Mouse (Mus musculus): ENCODE data around the gene Echs1. TPM values are rescaled to one million over a fixed set of nuclear protein-coding genes. Genes with fewer than 3 reads are reported as not detected.

Echs1 gene
- 7.4 and 8.2 TPM in 2 replicates for polyA plus RNA-seq (2012)

DNA sequence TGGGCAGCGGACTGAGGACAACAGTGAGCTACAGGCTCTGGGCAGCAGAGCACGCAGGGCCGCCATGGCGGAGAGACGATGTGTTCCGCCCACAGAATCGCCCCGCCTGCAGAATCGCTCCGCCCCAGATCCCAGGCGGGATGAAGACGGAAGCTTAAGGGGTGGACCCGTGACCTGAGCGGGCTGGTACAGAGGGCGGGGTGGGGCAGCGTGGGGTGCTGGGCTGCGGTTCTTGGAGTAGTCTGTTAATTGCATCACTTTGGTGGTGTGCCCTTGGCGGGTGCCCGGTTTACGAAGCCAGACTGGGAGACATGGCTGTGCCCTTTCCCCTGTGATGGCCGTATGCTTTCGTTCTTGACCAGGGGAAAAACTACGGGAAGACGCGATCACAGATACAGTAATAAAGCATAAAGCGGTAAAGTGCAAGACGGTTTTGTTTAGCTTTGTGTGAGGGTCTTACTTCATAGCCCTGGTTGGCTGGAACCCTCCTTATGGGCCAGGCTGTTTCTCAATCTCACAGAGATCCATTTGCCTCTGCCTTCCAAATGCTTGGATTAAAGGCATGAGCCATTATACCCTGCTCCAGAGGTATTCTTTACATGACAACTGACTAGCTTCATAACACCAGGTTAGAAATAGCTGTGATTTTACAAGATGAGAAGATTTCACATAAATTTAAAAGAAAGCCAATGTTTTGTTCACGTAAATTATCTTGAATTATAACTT, at the start of gene Echs1:
TSS of gene Echs1 (minus strand) at position 148 of the 726 bp plus-strand sequence.

DNA sequence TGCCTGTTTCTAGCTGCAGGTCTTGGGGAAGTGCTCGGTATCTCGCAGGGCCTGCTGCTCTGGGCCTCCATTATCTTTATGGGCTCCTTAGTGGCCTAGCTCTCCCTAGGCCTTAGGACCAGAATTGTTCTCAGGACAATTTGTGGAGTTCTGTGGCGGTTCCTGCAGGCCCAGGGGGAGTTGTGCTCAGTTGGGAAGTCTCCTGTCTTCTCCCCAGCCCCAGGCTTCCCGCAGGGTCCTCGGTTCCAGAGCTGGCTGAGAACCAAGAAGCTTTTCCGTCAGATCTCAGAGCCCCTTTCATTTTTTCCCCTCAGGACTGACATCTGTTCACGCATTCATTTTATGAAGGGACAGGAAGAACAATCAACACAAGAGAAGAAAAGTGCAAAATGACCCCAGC, 48.4 kb upstream of the Echs1 start, which contains the start of gene Olfr522:
TSS of gene Olfr522 (minus strand) at position 101 of the 400 bp plus-strand sequence.

DNA sequence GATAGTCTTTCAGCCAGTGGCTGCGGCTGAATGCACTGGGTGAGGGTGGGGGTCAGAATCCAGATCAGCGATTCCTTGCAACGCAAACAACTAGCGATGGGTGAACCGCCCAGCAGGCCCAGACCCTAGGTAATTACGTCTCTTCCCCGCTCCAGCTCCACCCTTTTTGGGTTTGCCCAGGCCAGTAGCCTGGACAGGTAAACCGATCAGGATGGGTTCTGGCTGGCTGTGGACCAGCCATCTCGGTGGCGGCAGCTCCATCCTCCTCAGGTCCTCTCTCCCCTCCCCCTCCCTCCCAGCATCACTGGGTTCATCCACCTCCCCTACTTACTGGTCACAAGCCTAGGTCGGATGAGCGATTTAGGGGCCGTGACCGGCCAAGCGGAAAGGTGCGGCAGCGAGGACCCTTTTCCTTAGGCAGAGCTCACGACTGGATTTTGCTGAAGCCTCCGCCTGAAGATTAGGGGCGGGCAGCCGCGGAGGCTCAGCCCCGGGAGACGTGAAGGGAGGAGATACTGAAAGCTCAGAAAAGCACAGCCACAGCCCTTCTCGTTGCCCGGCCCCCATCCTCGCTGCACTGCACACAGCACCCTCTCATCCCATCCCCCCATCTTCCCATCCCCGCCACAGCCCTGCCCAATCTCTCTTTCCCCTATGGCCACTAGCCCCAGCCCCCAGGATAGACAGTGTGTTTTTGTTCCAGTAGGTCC, 38.1 kb upstream of the Echs1 start, which contains the start of gene Sprn:
TSS of gene Sprn (minus strand) at position 660 of the 710 bp plus-strand sequence.

DNA sequence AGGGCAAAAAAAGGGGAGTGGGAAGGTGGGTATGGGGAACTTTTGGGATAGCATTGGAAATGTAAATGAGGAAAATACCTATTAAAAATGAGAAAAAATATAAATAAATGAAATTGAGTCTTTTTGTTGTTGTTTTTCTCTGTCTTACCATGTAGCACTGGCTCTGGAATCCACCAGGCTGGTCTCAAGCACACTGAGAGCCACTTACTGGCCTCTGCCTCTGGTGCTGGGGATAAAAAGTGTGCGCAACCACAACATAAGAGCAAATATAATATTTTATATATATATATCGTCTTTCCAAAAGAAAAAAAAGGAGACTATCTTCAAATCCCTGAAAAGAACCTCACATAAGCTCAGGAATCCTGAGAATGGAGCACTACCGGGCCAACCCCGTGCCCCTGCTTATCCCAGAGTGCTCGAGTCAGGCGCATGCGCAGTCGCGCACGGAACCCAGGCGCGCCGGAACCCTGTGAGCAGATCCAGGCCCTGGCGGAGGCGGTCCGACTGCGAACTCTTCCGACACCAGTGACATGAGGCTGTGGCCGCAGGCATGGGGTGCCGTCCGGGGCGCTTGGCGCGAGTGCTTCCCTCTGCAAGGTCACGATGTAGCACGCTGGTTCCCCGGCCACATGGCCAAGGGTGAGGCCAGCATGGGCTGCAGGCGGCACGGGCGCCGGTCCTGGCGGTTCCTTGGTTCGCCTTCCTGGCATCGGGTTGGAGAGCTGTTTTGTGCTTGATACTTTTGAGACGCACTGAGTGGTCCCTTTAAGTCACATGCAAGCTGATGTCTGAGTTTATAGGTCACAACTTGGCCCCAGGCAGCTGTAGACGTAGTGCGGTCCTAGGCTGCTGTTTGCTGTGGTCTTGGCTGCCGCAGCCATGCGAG, 21.1 kb upstream of the Echs1 start, which contains the start of gene Mtg1:
TSS of gene Mtg1 (plus strand) at position 430 of the 886 bp plus-strand sequence.

DNA sequence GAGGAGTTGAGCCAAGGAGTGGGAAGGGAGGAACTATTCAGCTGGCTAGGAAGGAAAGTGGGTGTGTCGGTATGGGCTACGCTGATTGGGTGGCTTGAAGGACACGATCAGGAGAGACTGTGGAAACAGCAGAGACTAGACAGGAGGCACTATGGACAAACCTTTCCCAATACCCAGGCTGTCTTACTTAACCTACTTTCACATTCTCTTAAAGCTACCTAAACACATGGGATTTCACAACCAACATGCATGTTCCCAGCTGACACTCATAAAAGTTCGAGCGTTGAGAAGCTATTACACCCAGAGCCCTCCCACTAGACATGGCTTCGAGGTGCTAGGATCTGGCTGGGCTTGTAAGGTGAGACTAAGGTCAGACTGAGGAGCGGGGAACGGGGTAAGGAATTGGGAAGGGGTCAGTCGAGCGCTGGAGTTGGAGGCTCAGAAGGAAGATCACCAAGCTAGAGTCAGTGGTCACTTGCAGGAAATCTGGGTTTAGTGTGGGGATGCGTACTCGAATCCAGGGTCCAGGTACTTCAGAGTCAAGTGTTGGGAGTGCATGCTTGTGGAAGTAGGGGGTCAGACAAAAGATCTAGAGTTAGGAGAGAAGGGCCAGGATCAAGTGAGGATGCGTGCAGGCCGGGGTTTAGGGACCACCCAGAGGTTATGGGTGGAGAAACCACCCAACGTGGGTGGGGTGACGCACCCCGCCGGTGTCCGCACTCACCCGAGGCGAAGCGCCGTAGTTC, 520 bp downstream of the Echs1 start, which contains the start of gene Paox:
TSS of gene Paox (plus strand) at position 217 of the 746 bp plus-strand sequence.

DNA sequence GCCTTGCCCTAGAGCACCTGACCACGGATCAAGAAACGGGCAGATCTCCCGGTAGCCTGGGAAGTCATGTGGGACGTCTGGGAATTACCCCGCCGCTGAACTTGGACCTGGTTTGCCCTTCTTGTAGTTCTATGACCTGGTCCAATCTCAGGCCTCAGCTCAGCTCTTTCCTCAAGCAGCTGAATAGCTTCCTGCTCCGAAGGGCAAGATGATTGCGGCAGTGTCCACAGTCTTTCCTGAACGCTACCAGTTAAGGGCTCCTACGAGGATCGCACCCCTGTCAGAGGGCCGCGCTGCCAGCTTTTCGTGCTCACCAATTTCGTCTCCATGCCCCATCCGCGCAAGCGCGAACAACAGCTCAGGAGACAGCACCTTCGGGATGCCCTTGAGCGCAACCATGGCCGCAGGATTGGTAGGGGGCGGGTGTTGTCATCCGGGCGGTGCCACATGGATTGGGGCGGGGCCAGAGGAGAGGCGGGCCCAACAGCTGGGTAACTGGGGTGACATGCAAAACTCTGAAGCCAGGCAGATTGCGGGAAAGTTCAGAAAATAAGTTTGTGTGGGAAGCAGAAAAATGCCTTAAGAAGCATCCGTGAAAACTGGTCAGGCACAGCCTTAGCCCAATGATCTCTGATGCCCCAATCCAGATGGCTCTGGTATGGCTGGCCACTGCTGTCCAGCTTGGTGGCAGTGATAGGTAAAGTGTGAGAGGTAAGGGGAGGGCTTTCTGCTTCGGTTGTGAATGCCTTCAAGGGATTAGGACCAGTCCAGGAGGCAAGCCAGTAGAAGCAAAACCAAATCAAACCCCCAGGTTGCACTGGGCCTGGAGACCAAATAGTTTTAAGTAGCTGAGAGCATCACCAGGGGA, 14.0 kb downstream of the Echs1 start, which contains the start of gene Fuom:
TSS of gene Fuom (minus strand) at position 449 of the 868 bp plus-strand sequence.

DNA sequence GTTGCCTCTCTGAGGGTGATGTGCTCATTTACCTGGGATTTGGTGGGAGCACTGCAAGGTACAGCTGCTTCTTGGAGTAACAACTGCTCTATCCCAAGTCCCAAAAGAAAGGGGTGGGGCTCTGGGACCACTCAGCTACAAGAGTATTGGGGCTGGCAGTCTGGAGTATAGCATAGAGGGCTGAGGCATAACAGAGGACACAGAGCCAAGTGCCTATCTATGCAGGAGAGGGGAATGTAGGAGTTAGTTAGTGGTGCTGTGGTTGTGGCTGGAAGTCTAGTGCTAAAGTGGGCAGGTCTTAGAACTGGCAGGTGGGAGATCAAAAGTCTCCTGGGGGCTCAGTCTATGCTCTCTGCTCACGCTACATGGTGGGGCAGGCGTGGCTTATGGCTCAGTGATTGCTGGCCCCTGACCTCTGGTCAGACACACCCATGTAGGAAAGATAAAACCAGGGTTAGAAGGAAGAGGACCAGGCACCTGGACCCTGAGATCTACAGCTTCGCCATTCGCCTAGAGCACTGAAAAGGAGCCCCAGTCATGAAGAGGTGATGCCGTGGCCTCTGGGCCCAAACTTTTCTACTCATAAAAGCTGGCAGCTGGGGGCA, 23.2 kb downstream of the Echs1 start, which contains the start of gene Prap1:
TSS of gene Prap1 (plus strand) at position 472 of the 605 bp plus-strand sequence.

DNA sequence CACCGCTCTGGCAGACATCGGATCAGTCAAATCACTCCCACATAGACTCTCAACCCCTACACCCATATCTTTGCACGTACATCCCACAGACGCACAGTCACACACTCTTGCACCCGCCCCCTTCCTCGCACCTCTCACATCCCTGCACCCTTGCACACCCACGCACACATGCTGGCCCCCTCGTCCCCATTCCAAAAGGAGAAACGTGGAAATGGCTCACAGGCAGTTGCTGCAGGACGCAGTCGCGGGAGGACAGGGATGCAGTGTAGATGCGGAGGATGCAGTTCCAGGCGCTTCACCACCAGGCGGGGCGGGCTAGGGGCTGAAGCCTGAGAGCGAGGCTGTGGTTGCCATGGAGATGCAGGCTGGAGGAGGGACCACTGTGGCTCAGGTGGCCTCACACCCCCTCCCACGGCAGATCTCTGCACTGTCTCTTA, 34.0 kb downstream of the Echs1 start, which contains the start of gene Caly:
TSS of gene Caly (minus strand) at position 307 of the 437 bp plus-strand sequence.

Other genes with a start within 250 kb of the Echs1 start
- not detected in 2 replicates for gene Kndc1, start 221.8 kb downstream of the Echs1 start, polyA plus RNA-seq (2012)
- gene Utf1, start 172.7 kb downstream of the Echs1 start, polyA plus RNA-seq (2012), result 1.00 and 1.1 TPM in 2 replicates
- 0.28 and 0.29 TPM in 2 replicates for gene 6430531B16Rik, start 137.7 kb downstream of the Echs1 start, polyA plus RNA-seq (2012)
- 3.1 and 7.5 TPM in 2 replicates for gene Adam8, start 123.9 kb downstream of the Echs1 start, polyA plus RNA-seq (2012)
- 19.1 and 20.0 TPM in 2 replicates for gene Zfp511, start 80.1 kb downstream of the Echs1 start, polyA plus RNA-seq (2012)
- 8.3 and 8.4 TPM in 2 replicates for gene Tubgcp2, start 79.8 kb downstream of the Echs1 start, polyA plus RNA-seq (2012)
- gene Msx3, start 67.4 kb downstream of the Echs1 start, polyA plus RNA-seq (2012), result not detected in 2 replicates
- 0.05 and 0.50 TPM in 2 replicates for gene Caly, start 33.9 kb downstream of the Echs1 start, polyA plus RNA-seq (2012)
- gene Prap1, start 23.1 kb downstream of the Echs1 start, polyA plus RNA-seq (2012), result not detected in 2 replicates
- 14.6 and 16.2 TPM in 2 replicates for gene Fuom, start 14.0 kb downstream of the Echs1 start, polyA plus RNA-seq (2012)
- 6.8 and 8.3 TPM in 2 replicates for gene Paox, start 677 bp downstream of the Echs1 start, polyA plus RNA-seq (2012)
- 4.8 and 6.7 TPM in 2 replicates for gene Mtg1, start 21.1 kb upstream of the Echs1 start, polyA plus RNA-seq (2012)
- gene Sprn, start 38.4 kb upstream of the Echs1 start, polyA plus RNA-seq (2012), result not detected in 2 replicates
- not detected in 2 replicates for gene Olfr522, start 48.3 kb upstream of the Echs1 start, polyA plus RNA-seq (2012)
- gene Olfr523, start 56.7 kb upstream of the Echs1 start, polyA plus RNA-seq (2012), result not detected in 2 replicates
- 0.02 TPM in 1 of 2 replicates, not detected in the other for gene Olfr524, start 89.5 kb upstream of the Echs1 start, polyA plus RNA-seq (2012)
- gene Cd163l1, start 101.8 kb upstream of the Echs1 start, polyA plus RNA-seq (2012), result 0.18 TPM in 1 of 2 replicates, not detected in the other
- gene 5830411N06Rik, start 130.8 kb upstream of the Echs1 start, polyA plus RNA-seq (2012), result not detected in 2 replicates
- gene Olfr525, start 204.4 kb upstream of the Echs1 start, polyA plus RNA-seq (2012), result not detected in 2 replicates
- not detected in 2 replicates for gene Olfr527, start 217.5 kb upstream of the Echs1 start, polyA plus RNA-seq (2012)
- not detected in 2 replicates for gene Olfr60, start 245.2 kb upstream of the Echs1 start, polyA plus RNA-seq (2012)